Mouse (Mus musculus): ENCODE data around the gene Ecd. TPM values are rescaled to one million over a fixed set of nuclear protein-coding genes. Genes with fewer than 3 reads are reported as not detected.

Gene Ecd
- total and polyA plus RNA-seq, 3 experiments: 61.4 to 105 (median 98.3) TPM

DNA sequence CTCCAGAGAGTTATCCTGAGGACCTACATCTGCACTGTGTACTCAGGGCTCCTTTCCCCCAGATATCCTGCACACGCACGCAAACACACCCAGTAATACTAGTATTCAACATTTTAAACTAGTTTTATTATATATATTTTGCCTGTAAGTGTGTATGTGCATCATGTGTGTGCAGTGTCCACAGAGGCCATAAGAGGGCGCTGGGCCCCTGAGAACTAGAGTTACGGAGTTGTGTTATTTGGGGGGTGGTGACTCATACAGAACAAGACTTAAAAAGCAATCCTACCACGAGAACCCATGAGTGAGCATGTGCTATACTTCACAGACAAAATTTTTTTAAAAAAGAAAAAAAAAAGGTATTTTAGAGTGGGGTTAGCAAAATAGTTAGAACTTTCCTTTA lies 8.5 kb downstream of the Ecd start:
- TF ChIP-seq CTCF (conservative IDR thresholded peaks at IDR 0.05 in 1 of 2, IDR thresholded peaks at IDR 0.05 in 1 of 2; ENCODE audit: low read depth in 2 of 2, low read length in 2 of 2) (0 out of 4 replicates have a peak, but pooled peaks of 1 of the 2 experiments have one; percentile 23), TCF12 (IDR thresholded peaks at IDR 0.05; ENCODE audit: low read depth, low read length) (no peak)
- Histone ChIP-seq H3K4me1 (ENCODE audit: control insufficient read depth in 1 of 2, insufficient read depth in 2 of 2) (peaks cover 3 to 10% of the 10 kb centered on the region in 2 experiments; a peak in 2 of 4 replicates), H3K36me3 (replicated peaks in 1 of 2; ENCODE audit: control insufficient read depth in 1 of 2, insufficient read depth in 1 of 2, low read length in 1 of 2) (peaks cover 39 to 83% of the 10 kb centered on the region in 2 experiments), H3K79me2 (replicated peaks; ENCODE audit: control insufficient read depth, extremely low read depth, insufficient read depth, poor library complexity, severe bottlenecking) (peaks cover 6% of the 10 kb centered on the region; the same call in 1 of the 2 replicates), H3K9me3 (replicated peaks; ENCODE audit: low read length) (no peaks in the 10 kb centered on the region), H3K4me2 (ENCODE audit: insufficient read depth, low read depth, poor library complexity, severe bottlenecking) (no peak overlapping the region), H3K4me3 (replicated peaks in 1 of 3; ENCODE audit: low read depth in 2 of 3, low read length in 2 of 3, poor library complexity in 1 of 3) (no peak overlapping the region), H3K27me3 (replicated peaks) (no peaks in the 10 kb centered on the region), H3K27ac (ENCODE audit: insufficient read depth, low read depth) (no peak overlapping the region), H3K9ac (ENCODE audit: insufficient read depth, low read depth) (no peak overlapping the region)
- in situ Hi-C loops (cut with MboI; ENCODE audit: low pct_ligation_motif_present, low pct_unique_long_range_greater_than_20kb, low sequenced_read_pairs): no loop called here
- DNase-seq (ENCODE audit: extremely low read depth): no peak
- dilution Hi-C loops (cut with MboI; ENCODE audit: extremely low pct_ligation_motif_present, extremely low pct_unique_long_range_greater_than_20kb, low sequenced_read_pairs): no loop called here

DNA sequence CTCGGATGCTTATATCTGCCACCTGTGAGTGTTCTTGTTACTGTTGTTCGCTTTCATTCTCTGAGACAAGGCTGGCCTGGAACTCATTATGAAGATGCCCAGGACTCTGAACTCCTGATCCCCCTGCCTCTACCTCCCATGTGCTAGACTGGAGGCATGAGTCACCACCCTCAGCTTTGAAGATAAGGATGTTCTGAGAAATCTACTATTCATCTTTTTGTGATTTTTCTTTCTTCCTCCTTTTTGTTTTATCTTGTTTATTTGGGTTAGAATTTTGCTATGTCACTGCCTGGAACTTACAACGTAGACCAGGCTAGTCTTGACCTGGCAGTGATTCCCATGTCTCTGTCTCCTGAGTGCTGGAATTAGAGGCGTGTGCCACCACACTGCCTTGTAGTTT lies 16.6 kb downstream of the Ecd start:
- H3K4me3 ChIP-seq (replicated peaks in 1 of 3; ENCODE audit: low read depth in 2 of 3, low read length in 2 of 3, poor library complexity in 1 of 3): no peak overlapping the region
- H3K9ac ChIP-seq (ENCODE audit: insufficient read depth, low read depth): no peak overlapping the region
- no peak overlapping the region for H3K4me2 ChIP-seq (ENCODE audit: insufficient read depth, low read depth, poor library complexity, severe bottlenecking)
- dilution Hi-C loops (cut with MboI; ENCODE audit: extremely low pct_ligation_motif_present, extremely low pct_unique_long_range_greater_than_20kb, low sequenced_read_pairs): no loop called here
- no peak overlapping the region for H3K27ac ChIP-seq (ENCODE audit: insufficient read depth, low read depth)
- in situ Hi-C loops (cut with MboI; ENCODE audit: low pct_ligation_motif_present, low pct_unique_long_range_greater_than_20kb, low sequenced_read_pairs): no loop called here
- no peaks in the 10 kb centered on the region for H3K79me2 ChIP-seq (replicated peaks; ENCODE audit: control insufficient read depth, extremely low read depth, insufficient read depth, poor library complexity, severe bottlenecking)
- no peaks in the 10 kb centered on the region for H3K9me3 ChIP-seq (replicated peaks; ENCODE audit: low read length)
- peaks cover 61 to 90% of the 10 kb centered on the region in 2 experiments for H3K36me3 ChIP-seq (replicated peaks in 1 of 2; ENCODE audit: control insufficient read depth in 1 of 2, insufficient read depth in 1 of 2, low read length in 1 of 2)
- no peaks in the 10 kb centered on the region for H3K27me3 ChIP-seq (replicated peaks)
- DNase-seq (ENCODE audit: extremely low read depth): no peak
- TF ChIP-seq MYC (IDR thresholded peaks at IDR 0.05; ENCODE audit: low read depth, low read length) (no peak), NELFE (IDR thresholded peaks at IDR 0.05; ENCODE audit: low read depth, low read length) (no peak), RCOR1 (conservative IDR thresholded peaks at IDR 0.05; ENCODE audit: low read depth, low read length) (no peak)
- H3K4me1 ChIP-seq (ENCODE audit: control insufficient read depth in 1 of 2, insufficient read depth in 2 of 2): no peaks in the 10 kb centered on the region

DNA sequence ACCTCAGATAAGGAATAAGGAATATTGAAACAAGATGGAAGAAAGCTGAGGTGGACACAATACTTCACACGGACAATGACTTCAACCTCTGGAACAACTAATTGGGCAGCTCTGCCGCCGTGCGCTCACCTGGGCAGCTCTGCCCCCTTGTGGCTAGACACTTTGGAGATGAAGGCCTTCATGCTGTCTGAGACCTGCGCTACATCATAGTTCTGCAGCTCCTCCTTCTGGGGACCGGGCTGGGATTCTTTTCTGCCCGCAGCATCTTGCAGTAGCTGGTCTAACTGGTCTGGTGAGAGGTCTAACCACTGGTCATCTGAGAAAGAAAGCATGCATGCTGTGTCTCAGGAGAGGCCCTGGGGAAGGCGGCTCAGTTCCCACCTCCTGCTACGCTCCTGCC lies 19.4 kb downstream of the Ecd start:
- dilution Hi-C loops (cut with MboI; ENCODE audit: extremely low pct_ligation_motif_present, extremely low pct_unique_long_range_greater_than_20kb, low sequenced_read_pairs) (no loop called here), in situ Hi-C loops (cut with MboI; ENCODE audit: low pct_ligation_motif_present, low pct_unique_long_range_greater_than_20kb, low sequenced_read_pairs) (loop anchor here (10.0 kb wide), 1 partner anchor 46 kb away; no protein-coding TSS in a partner anchor)
- Histone ChIP-seq H3K4me3 (replicated peaks in 1 of 3; ENCODE audit: low read depth in 2 of 3, low read length in 2 of 3, poor library complexity in 1 of 3) (no peak overlapping the region), H3K9me3 (replicated peaks; ENCODE audit: low read length) (no peaks in the 10 kb centered on the region), H3K9ac (ENCODE audit: insufficient read depth, low read depth) (no peak overlapping the region), H3K4me1 (ENCODE audit: control insufficient read depth in 1 of 2, insufficient read depth in 2 of 2) (no peaks in the 10 kb centered on the region), H3K4me2 (ENCODE audit: insufficient read depth, low read depth, poor library complexity, severe bottlenecking) (no peak overlapping the region), H3K36me3 (replicated peaks in 1 of 2; ENCODE audit: control insufficient read depth in 1 of 2, insufficient read depth in 1 of 2, low read length in 1 of 2) (peaks cover 61 to 88% of the 10 kb centered on the region in 2 experiments), H3K79me2 (replicated peaks; ENCODE audit: control insufficient read depth, extremely low read depth, insufficient read depth, poor library complexity, severe bottlenecking) (no peaks in the 10 kb centered on the region), H3K27ac (ENCODE audit: insufficient read depth, low read depth) (no peak overlapping the region), H3K27me3 (replicated peaks) (no peaks in the 10 kb centered on the region)
- no peak for DNase-seq (ENCODE audit: extremely low read depth)
- TF ChIP-seq RAD21 (IDR thresholded peaks at IDR 0.05; ENCODE audit: low read depth, low read length): no peak
- no peak for TF ChIP-seq IRF4 (IDR thresholded peaks at IDR 0.05; ENCODE audit: low read depth, low read length)
- TF ChIP-seq USF2 (conservative IDR thresholded peaks at IDR 0.05; ENCODE audit: low read depth, low read length): no peak
- no peak for TF ChIP-seq MEF2A (IDR thresholded peaks at IDR 0.05; ENCODE audit: borderline replicate concordance, low read depth, low read length)
- no peak for TF ChIP-seq MAFK (IDR thresholded peaks at IDR 0.05; ENCODE audit: insufficient replicate concordance, low read length)
- TF ChIP-seq CTCF (conservative IDR thresholded peaks at IDR 0.05 in 1 of 2, IDR thresholded peaks at IDR 0.05 in 1 of 2; ENCODE audit: low read depth in 2 of 2, low read length in 2 of 2): peak in 1 of 2 experiments; percentile 45; a peak in 2 of 4 replicates
- no peak for TF ChIP-seq HCFC1 (IDR thresholded peaks at IDR 0.05; ENCODE audit: low read depth, low read length)
- no peak for TF ChIP-seq ZC3H11A (IDR thresholded peaks at IDR 0.05; ENCODE audit: low read depth, low read length)

Data from CH12.LX (cell line).